Mouse (Mus musculus): ENCODE measurements around the gene Zbtb8a.
"Not testable (repeated sequence)": the region's sequence is repeated elsewhere in the genome, so short reads cannot be mapped to it uniquely, and the experiment has no call there.

Gene Zbtb8a

DNA sequence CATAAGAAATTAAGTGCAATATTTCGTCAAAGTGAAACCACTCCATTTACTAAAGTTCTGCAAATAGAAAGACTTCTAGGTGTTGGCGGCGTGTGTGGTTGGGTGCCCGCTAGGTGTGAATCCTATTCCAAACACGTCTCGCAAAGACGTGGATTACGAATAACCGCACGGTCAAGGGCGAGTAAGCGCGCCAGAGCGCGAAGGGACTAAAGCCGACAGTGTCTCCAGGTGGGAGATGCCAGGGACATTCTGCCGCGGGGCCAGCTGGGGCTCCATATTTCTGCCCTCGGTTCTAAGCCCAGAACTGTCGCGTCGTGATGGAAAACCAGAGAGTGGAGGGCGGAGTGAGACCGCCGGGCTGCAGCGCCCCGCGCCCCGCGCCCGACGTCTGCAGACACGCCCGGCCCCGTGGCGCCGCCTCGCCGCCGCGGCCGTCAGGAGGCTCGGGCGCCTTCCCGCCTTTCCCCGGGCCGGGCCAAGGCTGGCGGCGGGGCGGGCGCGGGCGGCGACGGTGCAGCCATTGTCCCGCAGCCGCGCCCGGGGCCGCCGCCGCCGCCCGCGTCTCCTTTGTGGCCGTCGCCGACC lies 863 bp downstream of the Zbtb8a start:
- peak; percentile 52 for DNase-seq

DNA sequence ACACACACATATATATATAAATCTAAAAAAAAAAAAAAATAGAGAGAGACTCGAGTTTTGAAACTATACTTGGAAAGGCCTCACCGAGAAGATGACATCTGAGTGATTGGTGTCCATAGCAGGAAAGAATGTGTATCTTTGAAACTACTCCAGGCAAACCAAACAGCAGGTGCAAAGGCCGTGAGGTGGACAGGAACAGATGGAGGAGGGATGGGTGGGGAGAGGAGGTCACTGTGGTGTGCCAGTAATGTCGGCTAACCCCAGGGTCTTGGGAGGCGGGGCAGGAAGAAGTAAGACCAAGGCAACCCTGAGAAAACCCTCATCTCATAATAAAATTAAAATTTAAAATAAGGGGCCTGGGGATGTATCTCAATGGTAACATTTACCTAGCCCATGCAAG lies 2.1 kb downstream of the Zbtb8a start:
- no peak for DNase-seq

DNA sequence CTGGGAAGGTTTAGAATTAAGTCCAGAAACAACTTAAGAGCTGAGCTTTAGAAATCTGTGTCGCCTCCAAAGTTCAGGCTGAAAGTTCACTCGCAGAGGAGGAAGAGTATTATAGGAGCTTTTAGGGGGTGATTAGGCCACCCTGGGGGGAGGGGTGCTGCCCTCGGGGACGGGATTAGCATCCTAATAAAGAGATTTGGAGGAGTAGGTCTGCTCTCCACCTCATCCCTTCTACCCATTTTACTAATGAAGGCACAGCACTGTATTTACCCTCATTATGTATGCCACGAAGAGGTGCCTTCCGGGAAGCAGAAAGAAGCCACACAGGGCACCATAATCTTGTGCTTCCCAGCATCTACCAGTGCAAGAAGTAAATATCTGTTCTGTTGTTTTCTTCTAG lies 2.9 kb downstream of the Zbtb8a start:
- no peak for DNase-seq

DNA sequence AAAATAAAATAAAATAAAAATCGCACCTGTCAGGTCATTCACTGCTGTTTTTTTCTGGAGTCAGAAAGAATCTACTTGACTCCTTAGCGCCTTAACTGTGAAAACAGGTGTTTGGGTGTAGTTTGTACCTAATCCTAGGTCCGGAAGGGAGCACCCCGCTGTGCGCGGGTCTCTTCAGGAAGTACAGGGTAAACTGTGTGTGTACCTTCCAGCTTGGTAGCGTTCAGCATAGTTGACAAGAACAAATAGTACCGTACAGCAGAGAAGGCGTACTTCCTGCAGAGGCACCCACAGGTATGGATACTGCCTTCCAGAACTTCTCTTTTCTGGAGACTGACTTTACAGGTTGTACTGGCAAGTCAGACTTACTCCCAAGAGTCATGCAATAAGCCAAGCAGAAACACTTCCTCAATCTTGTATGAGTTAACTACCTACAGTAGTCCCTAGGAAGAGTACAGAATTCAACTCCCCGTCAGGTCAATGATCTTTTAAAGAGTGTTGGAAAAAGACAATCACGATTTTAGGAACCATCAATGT lies 3.6 kb downstream of the Zbtb8a start:
- DNase-seq, result no peak

DNA sequence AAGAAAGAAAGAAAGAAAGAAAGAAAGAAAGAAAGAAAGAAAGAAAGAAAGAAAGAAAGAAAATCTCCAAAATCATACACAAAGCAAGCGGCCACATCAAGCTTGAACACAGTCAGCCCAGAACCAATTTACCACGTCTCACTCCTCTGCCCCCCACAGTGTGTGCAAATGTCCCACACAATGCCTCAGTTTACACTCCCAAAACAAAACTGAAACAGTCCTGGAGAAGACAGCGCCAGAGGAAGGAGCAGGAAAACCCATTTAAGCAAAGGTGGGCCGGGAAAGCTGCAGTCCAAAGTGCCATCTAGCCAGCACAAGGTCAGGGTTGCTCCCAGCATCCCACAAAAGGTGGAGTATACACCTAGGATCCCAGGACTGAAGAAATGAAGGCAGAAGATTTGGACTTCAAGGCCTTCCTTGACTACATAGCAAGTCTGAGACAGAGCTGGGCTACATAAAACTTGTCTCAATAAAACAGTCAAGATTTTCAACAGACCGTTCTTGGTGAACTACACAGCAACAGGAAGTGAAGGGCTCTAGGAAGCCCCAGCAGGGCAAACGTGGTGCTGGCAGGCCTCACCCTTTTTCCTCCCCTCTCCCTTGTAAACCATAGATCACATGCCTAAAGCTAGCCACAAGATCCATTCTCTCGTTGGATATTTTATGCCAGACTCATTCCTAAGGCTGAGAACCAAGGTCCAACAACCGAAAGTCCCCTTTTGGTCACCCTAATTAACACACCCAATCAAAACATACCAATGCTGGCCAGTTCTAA lies 4.5 kb downstream of the Zbtb8a start:
- no peak for DNase-seq

DNA sequence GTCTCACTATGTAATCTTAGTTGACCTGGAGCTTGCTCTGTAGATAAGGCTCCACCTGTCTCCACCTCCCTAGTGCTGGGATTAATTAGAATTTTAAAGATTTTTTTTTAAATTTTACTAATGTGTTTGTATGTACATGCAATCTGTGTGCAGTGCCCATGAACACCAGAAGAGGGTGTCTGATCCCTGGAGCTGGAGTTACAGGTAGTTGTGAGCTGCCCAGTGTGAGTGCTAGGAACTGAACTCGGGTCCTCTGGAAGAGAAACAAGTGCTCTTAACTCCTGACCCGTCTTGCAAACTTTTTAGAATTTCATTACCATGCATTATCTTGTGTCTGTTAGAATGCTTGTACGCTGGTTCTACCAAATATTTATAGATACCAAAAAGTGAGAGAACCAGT lies 6.5 kb downstream of the Zbtb8a start:
- DNase-seq, result no peak

DNA sequence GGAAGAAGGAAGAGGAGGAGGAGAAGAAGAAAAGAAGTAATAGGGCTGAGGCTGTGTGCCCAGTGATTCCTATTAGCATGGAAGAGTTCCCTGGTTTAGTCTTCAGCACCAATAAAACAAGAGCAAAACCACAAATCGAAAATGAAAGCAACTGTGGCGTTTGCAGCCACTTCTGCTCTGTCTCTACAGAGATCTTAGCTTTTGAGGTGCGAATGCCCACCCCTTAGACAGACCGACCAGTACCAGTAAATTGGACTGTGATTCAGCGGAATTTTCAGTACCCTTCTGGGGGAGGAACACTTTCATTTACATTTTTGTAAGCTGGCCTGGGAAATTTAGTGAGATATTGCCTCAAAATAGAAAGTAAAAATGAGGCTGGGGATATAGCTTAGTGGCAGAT lies 12.7 kb downstream of the Zbtb8a start:
- DNase-seq, result no peak

DNA sequence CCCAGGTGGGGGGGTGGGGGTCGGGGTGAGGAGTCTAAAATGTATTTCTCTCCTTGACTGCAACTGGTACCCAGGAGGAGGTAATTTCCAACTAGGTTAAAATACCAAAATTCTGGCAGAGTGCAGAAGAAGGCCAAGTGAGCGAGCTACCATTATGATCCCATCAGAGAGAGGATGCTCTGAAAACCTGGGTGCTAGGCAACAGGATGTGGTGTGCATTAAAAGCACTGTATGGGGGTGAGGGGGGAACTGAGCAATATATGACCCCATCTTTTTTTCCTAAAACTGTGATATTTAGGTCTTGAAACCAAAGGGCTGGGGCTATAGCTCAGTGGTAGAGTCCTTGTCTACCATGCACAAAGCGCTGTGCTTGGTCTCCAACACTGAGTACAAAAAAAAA lies 13.5 kb downstream of the Zbtb8a start:
- DNase-seq, result no peak

DNA sequence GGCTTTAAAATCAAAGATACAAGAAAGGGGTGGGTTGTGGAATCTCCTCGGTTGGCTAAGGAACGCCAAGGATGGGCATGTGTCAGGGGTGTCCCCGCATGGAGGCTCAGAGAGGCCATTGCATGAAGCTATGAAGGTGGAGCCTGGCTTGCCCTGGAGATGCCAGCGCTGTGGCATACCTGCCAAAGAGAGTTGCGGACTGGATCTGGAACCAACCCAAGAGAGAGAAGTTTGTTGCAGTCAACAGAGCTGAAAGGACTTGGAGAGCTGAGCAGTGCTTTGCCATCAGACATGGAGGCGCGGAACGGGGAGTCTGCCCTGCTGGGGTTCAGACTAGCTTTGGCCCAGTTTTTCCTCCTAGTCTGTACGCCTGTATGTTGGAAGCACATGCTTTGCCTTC lies 14.5 kb downstream of the Zbtb8a start:
- DNase-seq, result no peak

DNA sequence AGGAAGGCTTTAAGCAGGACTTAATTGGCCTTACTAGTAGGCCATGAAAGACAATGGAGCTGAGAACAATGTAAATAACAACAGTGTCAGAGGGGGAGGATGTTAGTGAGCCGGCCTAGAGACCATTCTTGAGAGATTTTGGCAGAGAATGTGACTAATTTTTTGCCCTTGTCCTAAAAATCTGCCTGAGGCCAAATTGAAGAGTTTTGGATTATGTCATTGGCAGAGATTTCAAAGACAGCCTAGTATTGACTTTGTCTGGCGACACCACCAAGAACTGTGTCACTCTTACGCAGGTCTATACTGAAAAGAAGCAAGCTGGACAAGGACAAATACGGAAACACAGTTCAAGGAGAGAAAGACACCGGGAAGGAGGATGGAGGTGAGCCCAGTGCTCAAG lies 15.1 kb downstream of the Zbtb8a start:
- DNase-seq, result no peak

DNA sequence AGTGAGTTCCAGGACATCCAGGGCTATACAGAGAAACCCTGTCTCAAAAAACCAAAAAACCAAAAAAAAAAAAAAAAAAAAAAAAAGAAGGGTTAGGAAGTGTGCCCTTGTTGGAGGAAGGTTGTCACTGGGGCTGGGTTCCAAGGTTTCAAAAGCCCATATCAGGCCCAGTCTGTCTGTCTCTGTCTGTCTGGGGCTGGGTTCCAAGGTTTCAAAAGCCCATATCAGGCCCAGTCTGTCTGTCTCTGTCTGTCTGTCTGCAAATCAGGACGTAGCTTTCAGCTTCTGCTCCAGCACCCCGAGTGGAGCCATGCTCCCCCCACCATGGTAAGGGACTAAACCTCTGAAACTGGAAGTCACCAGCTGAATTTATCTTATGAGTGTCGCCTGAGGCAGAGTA lies 15.7 kb downstream of the Zbtb8a start:
- not testable (repeated sequence) for DNase-seq

DNA sequence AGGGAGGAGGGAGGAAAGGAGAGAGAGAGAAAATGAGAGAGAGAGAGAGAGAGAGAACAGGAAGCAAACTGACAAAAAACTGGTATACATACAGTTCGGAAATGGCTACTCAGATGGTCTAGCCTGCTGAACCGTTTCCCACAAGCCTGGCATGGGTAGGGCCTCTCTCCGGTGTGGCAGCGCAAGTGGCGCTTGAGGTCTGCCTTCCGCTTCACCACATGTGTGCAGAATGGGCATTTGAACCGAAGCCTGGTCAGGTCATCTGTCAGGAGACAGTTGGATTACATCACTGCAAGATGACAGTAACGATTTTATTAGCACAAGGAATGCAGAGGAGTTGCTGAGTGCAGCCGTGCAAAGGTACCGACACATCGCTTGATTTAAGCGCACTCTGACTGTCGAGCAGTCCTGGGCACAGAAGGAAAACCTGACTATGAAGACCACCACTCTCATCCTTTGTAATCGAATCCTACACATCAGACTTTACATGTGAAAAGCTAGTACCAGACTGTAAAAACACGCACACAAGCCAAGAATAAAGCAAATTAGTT lies 20.2 kb downstream of the Zbtb8a start:
- DNase-seq, result no peak

DNA sequence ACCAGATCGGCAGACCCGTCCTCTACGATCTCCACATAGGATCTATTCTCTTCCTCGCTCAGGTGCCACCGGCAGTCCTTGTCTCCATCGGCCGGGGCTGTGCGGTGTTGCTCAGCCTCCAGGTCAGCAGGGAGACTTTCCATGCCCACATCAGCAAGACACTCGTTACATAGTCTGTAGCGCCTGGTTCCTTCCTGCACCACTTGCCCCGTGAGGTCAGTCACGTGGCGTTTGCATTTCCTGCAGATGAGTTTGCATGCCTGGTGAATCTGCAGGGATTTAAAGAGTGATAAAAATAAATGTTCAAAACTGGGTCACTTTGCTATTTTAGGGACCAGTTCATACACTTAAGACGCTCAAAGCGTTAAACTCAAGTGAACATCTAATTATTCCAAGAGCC lies 23.7 kb downstream of the Zbtb8a start:
- DNase-seq, result no peak

DNA sequence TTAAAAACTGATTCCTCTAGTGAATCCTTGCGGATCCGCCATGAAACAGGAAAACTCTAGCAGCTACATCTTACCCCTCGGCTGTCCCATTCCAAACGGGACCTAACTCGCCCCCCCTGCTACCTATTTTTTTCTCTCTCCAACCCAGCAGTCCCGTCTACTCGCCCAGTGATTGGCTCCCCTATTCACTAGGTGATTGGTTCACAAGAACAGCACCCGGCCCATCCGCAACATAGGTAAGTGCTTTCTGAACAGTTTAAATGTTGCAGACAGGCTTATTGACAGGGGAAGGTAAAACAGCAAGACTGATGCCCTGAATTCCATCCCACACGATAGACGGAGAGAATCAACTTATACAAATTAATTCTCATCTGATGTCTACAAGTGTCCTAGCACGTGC lies 24.7 kb downstream of the Zbtb8a start:
- no peak for DNase-seq

DNA sequence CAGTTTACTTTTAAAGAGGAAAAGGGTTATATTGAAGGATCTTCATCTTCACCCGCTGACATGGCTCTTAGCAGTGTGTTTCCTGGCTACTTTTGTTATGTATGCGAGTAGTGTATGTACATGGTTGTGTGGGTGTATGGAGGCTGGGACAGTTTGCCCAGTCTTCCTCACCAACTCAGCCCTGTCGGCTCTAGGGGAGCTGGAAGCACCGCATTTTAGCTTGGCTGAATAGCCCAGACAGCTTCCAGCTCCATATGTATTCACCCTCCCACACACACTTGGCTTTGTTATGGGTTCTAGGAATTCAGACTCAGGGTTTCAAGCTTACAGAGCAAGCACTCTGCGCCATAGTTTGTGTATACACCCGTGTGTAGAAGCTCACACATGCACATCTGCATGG lies 26.8 kb downstream of the Zbtb8a start:
- no peak for DNase-seq

DNA sequence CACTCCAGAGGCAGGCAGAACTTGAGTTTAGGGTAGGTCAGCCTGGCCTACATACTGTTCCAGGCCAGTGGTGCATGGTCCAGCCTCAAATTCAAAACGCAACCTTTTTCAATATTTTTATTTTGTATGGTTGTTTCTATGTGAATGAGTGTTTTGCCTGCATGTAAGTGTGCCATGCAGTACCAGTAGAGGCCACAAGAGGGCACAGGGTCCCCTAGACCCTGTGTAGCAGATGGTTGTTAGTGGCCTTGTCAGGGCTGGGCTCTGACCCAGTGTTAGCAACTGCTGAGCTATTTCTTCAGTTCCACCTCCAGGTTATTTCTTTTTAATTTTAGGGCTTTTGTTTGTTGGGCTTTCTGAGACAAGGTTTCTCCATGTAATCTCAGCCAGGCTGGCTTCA lies 27.3 kb downstream of the Zbtb8a start:
- DNase-seq, result peak; percentile 90

DNA sequence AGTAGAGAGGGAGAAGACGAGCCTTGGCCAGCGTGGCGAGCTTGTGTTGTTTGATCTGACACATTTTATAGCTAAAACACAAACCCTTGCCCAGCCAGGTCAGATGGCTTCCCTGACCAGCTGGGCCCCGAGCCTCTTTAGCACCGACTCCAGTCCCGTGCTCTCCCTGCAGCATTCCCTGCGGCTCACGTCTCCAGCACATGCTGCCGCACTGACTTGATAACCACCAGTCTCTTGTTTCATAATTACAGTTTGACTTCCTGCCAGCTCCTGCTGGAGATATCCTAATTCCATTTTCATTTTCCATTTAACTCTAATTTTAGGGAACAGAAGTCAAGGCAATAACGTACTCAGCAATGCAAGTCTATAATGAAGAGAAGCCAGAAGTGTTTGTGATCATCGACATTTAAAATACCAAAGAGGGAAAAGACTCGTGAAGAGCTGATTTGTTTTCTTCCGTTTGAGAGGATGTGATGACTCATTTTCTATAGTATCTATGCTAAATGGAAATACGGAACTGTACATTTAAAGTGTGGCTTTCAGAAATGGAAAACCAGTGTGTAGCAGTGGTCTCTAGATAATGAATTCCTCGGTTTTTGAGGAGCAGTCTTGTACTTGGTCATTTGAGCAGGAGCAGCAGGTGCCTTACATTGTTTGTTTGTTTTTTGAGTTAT lies 31.3 kb downstream of the Zbtb8a start:
- no peak for DNase-seq

DNA sequence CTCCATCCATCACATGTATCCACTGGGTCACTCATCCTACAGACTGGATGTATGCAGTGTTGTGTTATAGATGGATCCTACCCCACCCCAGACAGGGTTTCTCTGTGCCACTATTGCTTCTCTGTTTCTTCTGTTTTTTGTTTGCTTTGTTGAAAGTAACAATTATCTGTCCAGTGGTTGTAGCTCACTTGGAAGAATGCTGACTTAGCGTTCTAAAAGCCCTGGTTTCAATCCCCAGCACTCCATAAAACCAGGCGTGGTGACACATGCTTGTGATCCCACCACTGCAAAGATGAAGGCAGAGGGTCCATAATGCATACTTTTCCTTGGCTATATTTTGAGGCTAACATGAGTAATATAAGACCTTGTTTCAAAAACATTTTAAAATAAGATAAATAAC lies 35.2 kb downstream of the Zbtb8a start:
- DNase-seq, result no peak

DNA sequence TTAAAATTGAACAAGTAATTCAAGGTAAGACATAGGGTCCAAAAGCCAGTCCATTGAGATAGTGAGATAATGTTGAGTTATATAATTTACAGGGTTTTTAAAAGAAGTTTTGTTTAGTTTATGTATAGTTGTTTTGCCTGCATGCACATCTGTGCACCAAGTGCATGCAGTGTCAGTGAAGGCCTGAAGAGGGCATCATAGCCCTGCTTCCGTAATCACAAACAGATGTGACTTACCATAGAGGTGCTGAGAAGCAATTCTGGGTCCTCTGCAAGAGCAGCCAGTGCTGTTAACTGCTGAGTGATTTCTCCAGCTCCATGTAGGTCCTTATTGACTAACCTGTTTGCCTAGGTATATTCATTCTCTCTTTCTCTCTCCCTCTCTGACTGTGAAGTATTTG lies 36.0 kb downstream of the Zbtb8a start:
- no peak for DNase-seq

DNA sequence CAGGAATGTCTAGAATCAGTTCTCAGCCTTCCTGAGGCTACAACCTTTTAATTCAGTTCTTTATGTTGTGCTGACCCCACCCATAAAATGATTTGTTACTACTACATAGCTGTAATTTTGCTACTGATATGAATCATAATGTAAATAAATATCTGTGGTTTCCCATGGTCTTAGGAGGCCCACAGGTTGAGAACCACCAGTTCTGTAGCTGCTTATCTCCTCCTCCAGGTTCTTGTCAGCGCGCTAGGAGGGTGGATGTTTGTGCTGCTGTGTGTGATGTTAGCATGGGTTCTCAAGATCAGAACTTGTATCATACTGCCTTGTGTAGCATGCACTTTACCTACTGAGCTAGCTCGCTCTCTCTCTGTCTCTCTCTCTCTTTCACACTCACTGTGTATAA lies 38.2 kb downstream of the Zbtb8a start:
- DNase-seq, result no peak

DNA sequence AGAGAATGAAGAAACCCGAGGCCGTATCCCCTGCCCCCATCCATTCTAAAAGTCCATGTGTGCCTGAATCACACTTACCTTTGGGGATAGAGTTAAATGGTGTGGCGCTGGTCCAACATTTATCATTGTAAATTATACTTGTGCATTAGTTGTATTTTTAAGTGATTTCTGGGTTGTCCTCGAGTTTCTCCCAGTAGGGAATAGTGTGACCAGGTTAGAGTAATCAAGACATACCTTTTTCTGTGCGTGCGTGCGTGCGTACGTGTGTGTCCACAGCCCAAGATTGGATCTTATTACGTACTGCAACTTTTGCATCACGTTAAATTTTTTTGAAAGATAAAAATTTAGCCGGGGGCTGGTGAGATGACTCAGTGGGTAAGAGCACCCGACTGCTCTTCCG lies 41.6 kb downstream of the Zbtb8a start:
- DNase-seq, result no peak

DNA sequence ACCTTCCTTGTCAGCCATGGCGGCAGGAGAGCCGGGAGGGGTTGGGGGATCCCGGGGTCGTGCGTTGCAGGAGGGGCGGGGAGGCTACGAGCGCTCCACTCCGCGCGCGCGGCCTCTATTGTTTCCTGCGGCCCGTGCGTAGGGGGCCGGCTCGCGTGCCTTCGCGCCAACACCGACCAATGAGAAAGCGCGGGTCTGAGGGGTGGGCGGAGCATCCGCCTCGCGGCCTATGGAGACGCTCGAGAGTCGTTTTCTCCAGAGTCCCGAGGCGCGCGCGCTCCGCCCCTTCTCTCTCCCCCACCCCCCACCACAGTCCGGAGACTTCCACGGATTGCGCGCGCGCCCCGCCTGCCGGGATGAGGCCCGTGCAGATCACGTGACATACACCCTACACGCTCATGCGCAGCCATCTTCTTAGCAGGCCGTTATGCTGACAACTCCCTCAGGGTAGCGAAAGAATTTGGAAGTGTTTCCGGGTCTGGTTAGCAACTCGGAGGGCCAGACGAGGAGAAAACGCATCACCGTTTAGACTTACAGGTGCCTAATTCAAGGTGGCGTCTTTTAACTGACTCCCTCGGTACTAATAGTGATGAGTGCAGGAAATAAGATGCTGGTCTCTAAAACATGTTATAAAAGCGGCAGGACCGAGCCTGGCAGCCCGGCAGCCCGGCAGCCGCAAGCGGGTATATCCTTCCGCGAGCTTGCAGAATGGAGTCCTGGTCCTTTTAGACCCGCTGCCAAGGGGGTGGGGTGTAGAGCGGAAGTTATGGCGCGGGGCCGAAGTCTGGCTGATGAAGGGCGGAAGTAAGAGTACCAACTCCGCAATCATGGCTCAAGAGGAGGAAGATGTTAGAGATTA lies 42.5 kb downstream of the Zbtb8a start, which contains the start of the genes Rbbp4 and Zbtb8os:
Rbbp4 (minus strand) TSS at position 155 of the 859 bp plus-strand sequence.
Zbtb8os (plus strand) TSS at position 480 of the 859 bp plus-strand sequence.
- peak; percentile 96 for DNase-seq

Measured in lung, postnatal 14 days (tissue).